Mouse (Mus musculus): ENCODE data around the gene Hcrt. TPM values are rescaled to one million over a fixed set of nuclear protein-coding genes. Genes with fewer than 3 reads are reported as not detected.

The Hcrt gene
- polyA plus RNA-seq, 1 experiment from 2014 or later: not detected

GRCm38 (mm10) chr11:100784286-100784685 is 21.6 kb upstream of the Hcrt start:
- DNase-seq: no peak
- H3K9me3 ChIP-seq (ENCODE audit: low read length): no peaks in the 10 kb centered on the region
- no peak overlapping the region for H3K27ac ChIP-seq (ENCODE audit: low read depth)
- H3K9ac ChIP-seq (replicated peaks): no peak overlapping the region
- H3K27me3 ChIP-seq (ENCODE audit: insufficient read depth, low read length): no peaks in the 10 kb centered on the region
- H3K4me3 ChIP-seq (ENCODE audit: low read depth, low read length): no peak overlapping the region
- H3K4me1 ChIP-seq (ENCODE audit: insufficient read depth): no peaks in the 10 kb centered on the region
- peaks cover 78% of the 10 kb centered on the region for H3K36me3 ChIP-seq (replicated peaks; ENCODE audit: insufficient read depth, low read length)
- WGBS (ENCODE audit: insufficient replicate concordance): 81% methylated on average over 8 of the region's 8 CpGs
- TF ChIP-seq CTCF (IDR thresholded peaks at IDR 0.05; ENCODE audit: low read depth) (no peak), EP300 (IDR thresholded peaks at IDR 0.05; ENCODE audit: low read depth) (no peak)
- H3K4me2 ChIP-seq (ENCODE audit: low read depth, low read length): no peak overlapping the region
- no peak for ATAC-seq

- Histone ChIP-seq H3K9ac (replicated peaks) (no peak overlapping the region), H3K4me2 (ENCODE audit: low read depth, low read length) (no peak overlapping the region), H3K27me3 (ENCODE audit: insufficient read depth, low read length) (no peaks in the 10 kb centered on the region), H3K4me1 (ENCODE audit: insufficient read depth) (no peaks in the 10 kb centered on the region), H3K27ac (ENCODE audit: low read depth) (no peak overlapping the region), H3K36me3 (replicated peaks; ENCODE audit: insufficient read depth, low read length) (peaks cover 66% of the 10 kb centered on the region), H3K9me3 (ENCODE audit: low read length) (no peaks in the 10 kb centered on the region), H3K4me3 (ENCODE audit: low read depth, low read length) (no peak overlapping the region)
- DNase-seq (no peak), ATAC-seq (no peak)
- TF ChIP-seq EP300 (IDR thresholded peaks at IDR 0.05; ENCODE audit: low read depth) (no peak), CTCF (IDR thresholded peaks at IDR 0.05; ENCODE audit: low read depth) (no peak)
- 90% methylated on average over 13 of the region's 13 CpGs for WGBS (ENCODE audit: insufficient replicate concordance)
Observed at GRCm38 (mm10) chr11:100782568-100782967, 19.8 kb upstream of the Hcrt start.

- H3K9ac ChIP-seq (replicated peaks): no peak overlapping the region
- 82% methylated on average over 15 of the region's 15 CpGs for WGBS (ENCODE audit: insufficient replicate concordance)
- DNase-seq (no peak), ATAC-seq (no peak)
- TF ChIP-seq CTCF (IDR thresholded peaks at IDR 0.05; ENCODE audit: low read depth): no peak
- no peak for TF ChIP-seq EP300 (IDR thresholded peaks at IDR 0.05; ENCODE audit: low read depth)
- H3K4me3 ChIP-seq (ENCODE audit: low read depth, low read length): no peak overlapping the region
- H3K9me3 ChIP-seq (ENCODE audit: low read length): no peaks in the 10 kb centered on the region
- no peak overlapping the region for H3K27ac ChIP-seq (ENCODE audit: low read depth)
- H3K4me1 ChIP-seq (ENCODE audit: insufficient read depth): no peaks in the 10 kb centered on the region
- no peaks in the 10 kb centered on the region for H3K27me3 ChIP-seq (ENCODE audit: insufficient read depth, low read length)
- no peak overlapping the region for H3K4me2 ChIP-seq (ENCODE audit: low read depth, low read length)
- H3K36me3 ChIP-seq (replicated peaks; ENCODE audit: insufficient read depth, low read length): peaks cover 61% of the 10 kb centered on the region
Observed at GRCm38 (mm10) chr11:100781763-100782475, 19.2 kb upstream of the Hcrt start.

GRCm38 (mm10) chr11:100780247-100780646 is 17.5 kb upstream of the Hcrt start:
- WGBS (ENCODE audit: insufficient replicate concordance): 78% methylated on average over 8 of the region's 8 CpGs
- ATAC-seq (no peak), DNase-seq (no peak)

GRCm38 (mm10) chr11:100778069-100778468 is 15.3 kb upstream of the Hcrt start:
- 60% methylated on average over 3 of the region's 3 CpGs for WGBS (ENCODE audit: insufficient replicate concordance)
- no peaks in the 10 kb centered on the region for H3K9me3 ChIP-seq (ENCODE audit: low read length)
- no peak overlapping the region for H3K4me3 ChIP-seq (ENCODE audit: low read depth, low read length)
- no peaks in the 10 kb centered on the region for H3K27me3 ChIP-seq (ENCODE audit: insufficient read depth, low read length)
- no peak overlapping the region for H3K27ac ChIP-seq (ENCODE audit: low read depth)
- H3K36me3 ChIP-seq (replicated peaks; ENCODE audit: insufficient read depth, low read length): peaks cover 26% of the 10 kb centered on the region
- DNase-seq (no peak), ATAC-seq (no peak)
- TF ChIP-seq EP300 (IDR thresholded peaks at IDR 0.05; ENCODE audit: low read depth) (no peak), CTCF (IDR thresholded peaks at IDR 0.05; ENCODE audit: low read depth) (no peak)
- H3K4me2 ChIP-seq (ENCODE audit: low read depth, low read length): no peak overlapping the region
- no peak overlapping the region for H3K9ac ChIP-seq (replicated peaks)
- H3K4me1 ChIP-seq (ENCODE audit: insufficient read depth): no peaks in the 10 kb centered on the region

More at GRCm38 (mm10) chr11:100780247-100780646, 17.5 kb upstream of the Hcrt start:
- Histone ChIP-seq H3K9ac (replicated peaks) (no peak overlapping the region), H3K27ac (ENCODE audit: low read depth) (no peak overlapping the region), H3K27me3 (ENCODE audit: insufficient read depth, low read length) (no peaks in the 10 kb centered on the region), H3K4me1 (ENCODE audit: insufficient read depth) (no peaks in the 10 kb centered on the region), H3K36me3 (replicated peaks; ENCODE audit: insufficient read depth, low read length) (peaks cover 45% of the 10 kb centered on the region), H3K4me3 (ENCODE audit: low read depth, low read length) (no peak overlapping the region), H3K9me3 (ENCODE audit: low read length) (no peaks in the 10 kb centered on the region), H3K4me2 (ENCODE audit: low read depth, low read length) (no peak overlapping the region)
- TF ChIP-seq CTCF (IDR thresholded peaks at IDR 0.05; ENCODE audit: low read depth): no peak
- no peak for TF ChIP-seq EP300 (IDR thresholded peaks at IDR 0.05; ENCODE audit: low read depth)

- WGBS (ENCODE audit: insufficient replicate concordance): 75% methylated on average over 10 of the region's 10 CpGs
- ATAC-seq (0 out of 2 replicates have a peak, but pooled peaks have one; percentile 19), DNase-seq (no peak)
- Histone ChIP-seq H3K9ac (replicated peaks) (no peak overlapping the region), H3K27me3 (ENCODE audit: insufficient read depth, low read length) (no peaks in the 10 kb centered on the region), H3K4me3 (ENCODE audit: low read depth, low read length) (no peak overlapping the region), H3K4me2 (ENCODE audit: low read depth, low read length) (no peak overlapping the region), H3K9me3 (ENCODE audit: low read length) (no peaks in the 10 kb centered on the region), H3K4me1 (ENCODE audit: insufficient read depth) (peaks cover 2% of the 10 kb centered on the region; the same call in 1 of the 2 replicates), H3K27ac (ENCODE audit: low read depth) (peak overlapping the region; percentile 44), H3K36me3 (replicated peaks; ENCODE audit: insufficient read depth, low read length) (peaks cover 13% of the 10 kb centered on the region)
- TF ChIP-seq CTCF (IDR thresholded peaks at IDR 0.05; ENCODE audit: low read depth) (no peak), EP300 (IDR thresholded peaks at IDR 0.05; ENCODE audit: low read depth) (no peak)
Observed at GRCm38 (mm10) chr11:100775921-100776320, 13.2 kb upstream of the Hcrt start.
